21 mouse cellular contexts compared by ENCODE assay signal in the genomic region with DNA sequence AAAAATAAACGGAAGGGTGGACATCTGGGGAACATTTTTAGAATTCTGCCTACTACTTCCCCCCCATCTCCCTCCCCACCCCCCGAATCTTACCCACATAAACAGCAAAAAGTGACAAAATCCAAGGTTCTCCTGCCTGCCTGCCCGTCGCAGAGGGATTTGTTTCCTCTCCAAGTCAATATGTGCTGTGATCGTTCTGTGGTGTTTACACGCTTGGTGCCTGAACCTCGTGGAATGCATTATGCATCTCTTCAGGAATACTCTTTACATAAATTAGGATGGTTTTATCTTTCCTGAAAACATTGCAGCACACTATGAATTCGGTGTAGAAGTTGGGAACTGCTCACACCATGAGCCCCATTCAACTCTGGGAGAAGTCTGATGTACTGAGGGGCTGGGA. TPM values are rescaled to one million over a fixed set of nuclear protein-coding genes. Genes with fewer than 3 reads are reported as not detected.
"Had no signal": no experiment of that assay in that cellular context is flagged by ENCODE, and none has a peak within 500 bp of the region (broad histone marks: within the 10 kb centered on the region; RNA-seq: fewer than 3 reads in every experiment).

No protein-coding gene starts in this region.

- H3K9me3 ChIP-seq: megakaryocyte, embryonic 14.5 days; midbrain, embryonic 13.5 days; neural tube, embryonic 12.5 days had no signal

- ATAC-seq: midbrain, embryonic 13.5 days; midbrain, embryonic 16.5 days had no signal

- H3K27me3 ChIP-seq: megakaryocyte, embryonic 14.5 days; midbrain, embryonic 13.5 days; neural tube, embryonic 12.5 days had no signal

- DNase-seq: lung, adult 18-20 months; lung, embryonic 14.5 days; lung, postnatal 14 days; lung, postnatal 36 days; right cerebral cortex, postnatal 25 days; right cerebral cortex, postnatal 4 days; spleen, adult 18-20 months; thymus, adult 18-20 months; thymus, postnatal 14 days; thymus, postnatal 36 days had no signal

- H3K4me2 ChIP-seq: lung, embryonic 14.5 days; midbrain, embryonic 11.5 days; midbrain, embryonic 13.5 days; neural tube, embryonic 12.5 days had no signal

- H3K27ac ChIP-seq: macrophage; midbrain, embryonic 13.5 days; neural tube, embryonic 12.5 days had no signal

- H3K4me1 ChIP-seq: midbrain, embryonic 13.5 days had no signal

- H3K36me3 ChIP-seq: midbrain, embryonic 13.5 days; neural tube, embryonic 12.5 days had no signal

- H3K9ac ChIP-seq: lung, embryonic 14.5 days; midbrain, embryonic 13.5 days; neural tube, embryonic 12.5 days had no signal

- H3K4me3 ChIP-seq: megakaryocyte, embryonic 14.5 days; midbrain, embryonic 13.5 days; neural tube, embryonic 12.5 days had no signal

RNA-seq across cellular contexts. Expression of gene Clrn3, which starts 35.6 kb away (rescaled TPM):
- total RNA-seq: megakaryocyte progenitor cell, adult 5-6 weeks; monocyte, adult 5-6 weeks; neutrophil, adult 5-6 weeks had no signal
- polyA plus RNA-seq: lung, embryonic 14.5 days; lung, embryonic 16.5 days; macrophage; midbrain, embryonic 11.5 days; midbrain, embryonic 13.5 days; midbrain, embryonic 16.5 days; neural tube, embryonic 12.5 days; neural tube, embryonic 14.5 days had no signal
